Mouse (Mus musculus): ENCODE measurements at regions not wholly inside any gene's neighbourhood (a gene's known extent, or its start where the extent isn't known, plus 50 kb on each side); places are given as distances from the start of the nearest gene placed in this dataset.

- DNase-seq (ENCODE audit: low spot score), result no peak
Observed at GRCm38 (mm10) chr15:59207976-59208375, 318.9 kb downstream of the Gm49356 start.

- DNase-seq (ENCODE audit: low spot score), result no peak
Observed at GRCm38 (mm10) chr15:59212362-59212761, 323.3 kb downstream of the Gm49356 start.

- no peak for DNase-seq (ENCODE audit: low spot score)
Observed at GRCm38 (mm10) chr15:59214096-59214495, 325.0 kb downstream of the Gm49356 start.

DNA sequence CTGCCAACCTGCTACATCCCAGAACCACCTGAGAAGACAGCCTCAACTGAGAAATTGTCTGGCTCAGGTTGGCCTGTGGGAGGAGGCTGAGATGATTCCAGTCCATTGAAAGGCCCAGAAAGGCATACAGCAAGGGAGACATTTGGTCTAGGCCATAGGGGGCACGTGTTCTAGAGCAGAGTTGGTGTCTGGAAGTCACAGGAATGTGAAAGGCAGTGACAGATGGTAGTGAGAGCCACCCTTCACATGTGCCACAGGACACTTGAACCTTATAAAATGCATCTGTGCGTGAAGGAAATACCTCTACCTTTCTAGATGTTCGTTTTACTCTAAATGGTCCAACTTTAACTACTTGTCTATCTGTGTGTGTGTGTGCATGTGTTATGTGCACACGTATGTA is 326.1 kb downstream of the Gm49356 start:
- DNase-seq (ENCODE audit: low spot score), result no peak

DNA sequence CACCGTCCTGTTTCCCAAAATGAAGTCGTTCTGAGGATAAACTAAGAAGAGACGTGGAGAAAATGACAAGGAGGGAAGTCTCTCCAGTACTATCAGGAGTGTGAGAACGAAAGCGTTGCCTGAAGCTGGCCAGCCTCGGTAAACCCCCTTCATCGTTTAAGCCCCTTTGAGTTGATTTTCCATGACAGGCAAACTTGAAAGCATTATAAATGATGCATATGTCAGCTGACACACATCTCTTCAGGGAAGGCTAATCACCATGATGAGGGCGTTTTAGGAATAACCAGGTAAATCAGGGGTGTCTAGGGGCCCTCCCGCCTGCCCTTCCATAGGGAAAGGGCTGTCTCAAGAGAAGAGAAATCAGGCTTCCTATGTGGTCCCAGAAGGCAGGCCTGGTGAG is 328.4 kb downstream of the Gm49356 start:
- DNase-seq (ENCODE audit: low spot score), result no peak

- no peak for DNase-seq (ENCODE audit: low spot score)
Observed at GRCm38 (mm10) chr15:59218916-59219315, 329.8 kb downstream of the Gm49356 start.

DNA sequence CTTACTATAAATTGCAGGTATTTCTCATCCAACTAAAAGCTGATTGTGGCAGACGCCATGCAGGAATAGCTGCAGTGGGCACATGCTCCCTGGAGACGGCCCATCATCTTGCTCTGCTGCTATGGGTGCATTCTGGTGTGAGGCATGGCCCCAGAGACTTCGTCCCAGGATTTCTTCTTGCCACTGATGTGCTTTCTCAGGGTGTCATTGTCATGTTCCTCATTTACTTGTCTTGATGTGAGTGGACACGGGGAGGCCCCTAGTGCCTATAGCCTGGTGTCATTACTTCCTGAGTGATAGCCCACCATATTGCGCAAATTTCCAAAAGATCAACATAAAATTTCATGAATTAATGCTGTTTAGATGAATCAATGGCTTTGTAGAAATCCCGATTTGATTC is 336.5 kb downstream of the Gm49356 start:
- DNase-seq (ENCODE audit: low spot score), result no peak

DNA sequence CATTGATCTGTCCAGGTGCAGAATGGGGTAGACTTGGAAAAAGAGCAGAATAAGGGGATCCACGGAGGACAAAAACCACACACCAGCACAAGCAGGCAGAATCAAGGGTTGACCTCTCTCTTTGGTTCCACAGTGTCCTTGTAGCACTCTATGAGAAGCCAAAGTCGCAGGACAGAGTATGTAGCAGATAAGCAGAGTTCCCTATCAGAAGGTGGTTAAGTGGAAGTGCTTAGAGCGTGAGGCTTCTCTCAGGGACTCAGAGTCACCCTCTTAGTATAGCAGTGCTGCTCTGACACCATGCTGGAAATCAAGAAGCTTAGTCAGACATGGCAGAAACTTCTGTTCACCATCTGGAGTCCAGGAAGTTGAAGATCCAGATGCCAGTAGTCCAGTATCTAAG is 338.2 kb downstream of the Gm49356 start:
- DNase-seq (ENCODE audit: low spot score), result no peak

- no peak for DNase-seq (ENCODE audit: low spot score)
Observed at GRCm38 (mm10) chr15:59230536-59230935, 341.4 kb downstream of the Gm49356 start.

GRCm38 (mm10) chr15:59231703-59232102 is 342.6 kb downstream of the Gm49356 start:
- DNase-seq (ENCODE audit: low spot score), result peak; percentile 50

- DNase-seq (ENCODE audit: low spot score), result no peak
Observed at GRCm38 (mm10) chr15:59232290-59232689, 343.2 kb downstream of the Gm49356 start.

DNA sequence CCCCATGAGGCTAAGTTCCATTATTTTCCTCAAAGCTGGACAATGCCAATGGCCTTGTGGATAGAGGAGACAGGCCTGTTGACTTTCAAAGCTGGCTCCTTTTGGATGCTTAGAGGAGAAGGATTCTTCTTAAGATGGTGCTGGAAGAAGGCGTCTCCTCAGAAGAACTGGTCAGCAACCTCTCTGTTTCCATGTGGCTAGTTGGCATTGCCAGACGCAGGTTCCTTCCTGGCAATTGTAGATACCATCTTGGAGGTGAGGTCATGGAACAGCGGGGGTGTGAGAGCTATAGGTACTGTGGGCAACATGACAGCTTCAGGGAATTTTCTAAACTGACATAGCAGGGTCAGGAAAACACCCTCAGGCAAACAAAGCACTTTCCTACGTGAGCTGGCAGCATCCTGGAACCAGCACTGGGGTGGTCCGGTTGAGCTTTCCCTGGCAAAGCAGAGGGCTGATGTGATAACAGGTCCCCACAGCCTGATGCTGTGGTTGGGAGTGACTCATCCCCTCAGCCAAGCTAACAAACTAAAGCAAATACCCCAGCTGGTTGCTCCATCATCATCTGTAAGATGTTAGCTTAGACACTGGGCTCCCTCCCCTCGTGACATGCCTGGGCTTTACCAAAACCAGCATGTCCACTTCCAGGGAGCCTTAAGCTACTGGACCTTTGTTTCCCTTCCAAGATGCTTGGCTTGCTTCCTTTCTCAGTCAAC is 348.5 kb downstream of the Gm49356 start:
- no peak for DNase-seq (ENCODE audit: low spot score)

- DNase-seq (ENCODE audit: low spot score), result no peak
Observed at GRCm38 (mm10) chr15:59241752-59242151, 352.7 kb downstream of the Gm49356 start.

- peak; percentile 37 for DNase-seq (ENCODE audit: low spot score)
Observed at GRCm38 (mm10) chr15:59245927-59246649, 357.0 kb downstream of the Gm49356 start.

- DNase-seq (ENCODE audit: low spot score), result no peak
Observed at GRCm38 (mm10) chr15:59248477-59249260, 359.6 kb downstream of the Gm49356 start.

GRCm38 (mm10) chr15:59261380-59261779 is 372.3 kb downstream of the Gm49356 start:
- no peak for DNase-seq (ENCODE audit: low spot score)

- no peak for DNase-seq (ENCODE audit: low spot score)
Observed at GRCm38 (mm10) chr15:59262380-59262779, 373.3 kb downstream of the Gm49356 start.

DNA sequence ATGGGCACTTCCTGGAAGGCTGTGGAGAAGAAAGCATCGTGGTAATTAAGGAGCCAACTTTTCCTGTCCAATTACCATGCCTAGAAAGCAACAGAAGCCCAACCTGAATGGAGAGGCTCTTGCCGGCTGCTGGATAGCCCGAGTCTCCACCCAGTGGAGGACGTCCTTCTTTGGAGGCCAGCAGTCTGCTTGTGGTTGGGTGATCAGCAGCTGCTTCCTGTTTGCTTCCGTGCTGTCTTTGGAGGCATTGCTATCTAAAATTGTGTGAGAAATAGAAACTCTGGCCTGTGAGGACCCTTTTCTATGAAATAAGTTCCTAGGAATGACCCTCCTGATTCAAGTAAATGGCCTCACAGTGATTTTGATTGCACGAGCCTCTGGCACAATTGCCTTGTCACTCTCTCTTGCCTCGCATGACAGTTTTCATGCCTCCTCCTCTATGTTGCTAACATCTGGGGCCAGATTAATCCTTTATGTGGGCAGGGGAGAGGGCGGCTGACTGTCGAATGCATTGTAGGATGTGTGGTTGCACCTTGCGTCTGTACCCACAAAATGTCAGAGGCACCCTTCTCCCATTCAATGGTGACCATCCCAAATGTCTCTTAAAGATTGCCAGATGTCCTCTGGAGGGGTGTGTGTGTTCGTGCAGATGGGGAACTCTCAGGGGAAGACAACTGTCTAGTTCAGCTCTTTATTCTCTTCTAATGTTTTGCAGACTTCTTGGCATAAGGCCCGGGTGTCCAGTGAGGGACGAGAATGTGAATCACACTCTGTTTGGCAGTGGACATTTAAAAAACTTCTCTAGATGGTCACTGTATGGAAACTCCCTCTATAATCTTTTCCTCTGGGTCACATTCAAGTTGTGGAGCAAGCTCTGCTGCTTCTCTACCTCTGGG is 374.6 kb downstream of the Gm49356 start:
- peak; percentile 70 for DNase-seq (ENCODE audit: low spot score)

Measured in adipocyte (in vitro differentiated cells).